Mouse (Mus musculus) heart, embryonic 11.5 days (tissue): ENCODE data around the gene Fut4. TPM values are rescaled to one million over a fixed set of nuclear protein-coding genes. Genes with fewer than 3 reads are reported as not detected.

Experiments used
- ATAC-seq: fragments of 200-750 bp; cut with Nextera tagmentation; replicated peaks from 2 replicates; pipeline ENCODE4 v1.8.0; 2017; ENCODE audit warnings: moderate library complexity; ENCODE audit not compliant: insufficient number of reproducible peaks, low FRiP score, low TSS enrichment
- H3K27ac ChIP-seq: fragments of 300-500 bp; sonication (generic); 2 replicates; pipeline ENCODE4 v1.5.1; 2014; ENCODE audit warnings: mild to moderate bottlenecking, low read depth, low read length
- H3K27me3 ChIP-seq: fragments of 300-500 bp; sonication (generic); 2 replicates; pipeline ENCODE4 v1.6.1; 2014; ENCODE audit warnings: mild to moderate bottlenecking, low read length, mixed read lengths; ENCODE audit not compliant: control insufficient read depth, insufficient read depth
- H3K36me3 ChIP-seq: fragments of 300-500 bp; sonication (generic); 2 replicates; pipeline ENCODE4 v1.6.1; 2014; ENCODE audit warnings: mild to moderate bottlenecking, low read length, moderate library complexity, mixed read lengths; ENCODE audit not compliant: control insufficient read depth, insufficient read depth
- H3K4me1 ChIP-seq: fragments of 300-500 bp; sonication (generic); 2 replicates; pipeline ENCODE4 v1.6.1; 2014; ENCODE audit warnings: low read length; ENCODE audit not compliant: control insufficient read depth, insufficient read depth
- H3K4me2 ChIP-seq: fragments of 300-500 bp; sonication (generic); 2 replicates; pipeline ENCODE4 v1.6.1; 2014; ENCODE audit warnings: mild to moderate bottlenecking, moderate library complexity
- H3K4me3 ChIP-seq: fragments of 300-500 bp; sonication (generic); 2 replicates; pipeline ENCODE4 v1.5.1; 2014; ENCODE audit warnings: low read depth, low read length
- H3K9ac ChIP-seq: fragments of 300-500 bp; sonication (generic); 2 replicates; pipeline ENCODE4 v1.6.1; 2014; ENCODE audit warnings: mild to moderate bottlenecking, low read depth, low read length, moderate library complexity
- H3K9me3 ChIP-seq: fragments of 300-500 bp; sonication (generic); replicated peaks from 2 replicates; pipeline ENCODE4 v1.6.1; 2016; ENCODE audit warnings: low read length; ENCODE audit not compliant: control insufficient read depth
- WGBS: fragments of 180-500 bp; shearing (Covaris S2); extraction: QIAGEN DNeasy Blood & Tissue Kit; methylation state at CpG from one replicate; pipeline ENCODE4 v1.1.7; 2014; ENCODE audit not compliant: insufficient replicate concordance; 5-methylcytosine and 5-hydroxymethylcytosine counted together
- polyA plus RNA-seq: library from polyadenylated mRNA; unstranded; fragments of >200 nt; fragmentation: Nextera tagmentation; extraction: Ambion mirVana; gene quantifications from 2 replicates; pipeline ENCODE4 v1.2.1, GENCODE M21; 2014

The Fut4 gene
- polyA plus RNA-seq, 1 experiment from 2014 or later: 1.4 TPM

DNA sequence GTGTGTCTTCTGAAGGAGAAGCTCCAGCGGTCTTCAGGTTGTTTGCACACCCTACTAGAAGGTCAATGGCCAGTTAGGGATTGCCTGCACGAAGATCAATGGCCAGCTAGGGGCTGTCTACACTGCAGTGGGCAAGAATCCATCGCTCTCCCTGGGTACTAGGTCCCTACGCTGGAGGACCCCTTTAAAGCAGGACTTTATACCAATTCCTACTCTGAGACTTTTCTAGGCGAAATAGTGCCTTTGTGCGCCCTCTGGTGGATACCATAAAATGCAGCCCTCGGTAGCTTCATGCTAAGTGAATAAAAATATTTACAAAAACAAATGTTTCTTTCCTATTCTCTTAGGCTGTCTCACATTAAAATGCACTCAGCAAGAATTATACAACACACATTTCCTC is 12.6 kb upstream of the Fut4 start:
- peaks cover 5% of the 10 kb centered on the region for H3K27me3 ChIP-seq

DNA sequence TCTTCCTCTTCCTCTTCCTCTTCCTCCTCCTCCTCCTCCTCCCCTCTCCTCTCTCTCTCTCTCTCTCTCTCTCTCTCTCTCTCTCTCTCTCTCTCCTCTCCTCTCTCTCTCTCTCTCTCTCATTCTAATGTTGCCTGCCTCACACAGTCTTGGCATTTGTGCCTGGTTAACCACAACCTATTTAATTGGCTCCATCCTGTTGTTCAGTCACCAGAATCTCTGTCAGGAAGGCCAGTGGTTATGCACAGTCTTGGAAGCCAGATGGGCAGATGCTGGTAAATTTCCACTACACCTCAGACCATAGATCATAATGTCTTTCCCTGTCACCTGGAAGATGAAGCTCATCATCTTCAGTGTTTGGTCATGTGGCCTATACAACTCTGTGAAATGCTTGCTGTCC is 7.1 kb upstream of the Fut4 start:
- Histone ChIP-seq H3K9ac (no peak overlapping the region), H3K27me3 (peaks cover 3% of the 10 kb centered on the region; the same call in 1 of the 2 replicates), H3K36me3 (no peaks in the 10 kb centered on the region), H3K27ac (no peak overlapping the region), H3K9me3 (no peaks in the 10 kb centered on the region), H3K4me1 (no peaks in the 10 kb centered on the region), H3K4me2 (no peak overlapping the region), H3K4me3 (no peak overlapping the region)
- no peak for ATAC-seq

More for the DNA sequence above, 12.6 kb upstream of the Fut4 start:
- Histone ChIP-seq H3K4me1 (no peaks in the 10 kb centered on the region), H3K9ac (no peak overlapping the region), H3K36me3 (no peaks in the 10 kb centered on the region), H3K9me3 (no peaks in the 10 kb centered on the region), H3K27ac (no peak overlapping the region), H3K4me3 (no peak overlapping the region), H3K4me2 (no peak overlapping the region)
- no peak for ATAC-seq
- 25% methylated on average over 7 of the region's 7 CpGs for WGBS

DNA sequence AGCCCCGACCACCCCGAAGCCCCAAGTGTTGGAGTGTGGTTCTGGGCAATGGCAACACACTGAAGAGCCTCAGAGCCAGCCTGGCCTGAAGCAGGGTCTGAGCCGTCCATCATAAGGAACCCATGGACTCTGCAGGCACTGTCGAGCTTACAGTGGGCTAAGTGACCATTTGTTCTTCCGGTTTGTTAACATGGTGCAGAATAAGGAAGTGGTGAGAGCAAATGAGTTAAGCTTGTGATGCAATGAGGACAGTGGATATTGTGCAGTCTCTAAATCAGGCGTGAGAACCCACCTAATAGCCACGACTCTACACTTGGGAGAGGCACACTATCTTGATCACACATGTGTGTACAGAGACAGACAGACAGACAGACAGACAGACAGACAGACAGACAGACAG is 6.4 kb upstream of the Fut4 start:
- Histone ChIP-seq H3K36me3 (no peaks in the 10 kb centered on the region), H3K4me3 (no peak overlapping the region), H3K4me2 (no peak overlapping the region), H3K27me3 (peaks cover 3% of the 10 kb centered on the region; the same call in 1 of the 2 replicates), H3K9me3 (no peaks in the 10 kb centered on the region), H3K27ac (no peak overlapping the region), H3K9ac (no peak overlapping the region), H3K4me1 (no peaks in the 10 kb centered on the region)
- no peak for ATAC-seq
- 58% methylated on average over 7 of the region's 7 CpGs for WGBS

DNA sequence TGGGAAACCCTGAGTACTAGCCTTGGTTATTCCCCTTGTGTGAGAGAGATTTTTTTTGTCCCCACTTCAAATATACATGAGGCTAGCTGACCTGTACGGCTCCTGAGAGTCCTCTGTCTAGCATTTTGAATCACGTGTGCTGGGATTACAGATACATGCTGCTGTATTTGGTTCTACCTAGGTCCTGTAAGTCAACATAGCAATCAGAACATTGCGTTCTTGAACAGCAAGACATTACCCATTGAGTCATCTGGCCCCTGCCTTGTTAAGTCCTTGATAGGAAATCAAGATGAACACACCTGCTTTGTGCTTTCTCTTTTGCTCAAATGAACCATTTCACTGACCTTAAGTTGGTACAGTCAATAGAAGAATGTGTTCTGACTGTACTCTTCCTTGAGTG is 2.3 kb upstream of the Fut4 start:
- Histone ChIP-seq H3K27me3 (peaks cover 12% of the 10 kb centered on the region), H3K4me1 (peaks cover 9% of the 10 kb centered on the region; the same call in 1 of the 2 replicates), H3K9me3 (no peaks in the 10 kb centered on the region), H3K4me3 (no peak overlapping the region), H3K9ac (no peak overlapping the region), H3K4me2 (no peak overlapping the region), H3K36me3 (no peaks in the 10 kb centered on the region), H3K27ac (no peak overlapping the region)
- ATAC-seq: no peak
- WGBS: 80% methylated on average over 3 of the region's 3 CpGs

DNA sequence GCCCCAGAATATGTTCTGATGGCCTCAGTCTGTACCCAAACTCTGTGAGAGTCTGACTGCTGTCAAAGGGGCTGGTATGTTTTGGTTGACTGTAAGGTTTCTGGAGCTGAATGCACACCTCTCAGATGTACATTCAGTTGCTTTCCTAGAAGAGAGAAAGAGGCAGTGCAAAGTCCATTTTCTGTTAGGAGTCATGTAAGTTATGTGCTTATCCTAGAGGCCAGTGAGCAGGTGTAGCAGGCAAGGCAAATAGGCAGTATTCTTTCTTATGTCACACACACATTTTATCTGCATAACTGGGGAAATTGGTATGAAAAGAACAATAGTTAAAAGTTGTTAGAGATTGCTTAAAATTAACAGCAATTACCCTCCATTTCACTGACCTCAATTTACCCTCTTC is 1.8 kb upstream of the Fut4 start:
- Histone ChIP-seq H3K4me3 (no peak overlapping the region), H3K36me3 (no peaks in the 10 kb centered on the region), H3K9ac (no peak overlapping the region), H3K4me1 (peaks cover 9% of the 10 kb centered on the region; the same call in 1 of the 2 replicates), H3K9me3 (no peaks in the 10 kb centered on the region), H3K27ac (no peak overlapping the region), H3K4me2 (no peak overlapping the region), H3K27me3 (peaks cover 12% of the 10 kb centered on the region)
- ATAC-seq: no peak

DNA sequence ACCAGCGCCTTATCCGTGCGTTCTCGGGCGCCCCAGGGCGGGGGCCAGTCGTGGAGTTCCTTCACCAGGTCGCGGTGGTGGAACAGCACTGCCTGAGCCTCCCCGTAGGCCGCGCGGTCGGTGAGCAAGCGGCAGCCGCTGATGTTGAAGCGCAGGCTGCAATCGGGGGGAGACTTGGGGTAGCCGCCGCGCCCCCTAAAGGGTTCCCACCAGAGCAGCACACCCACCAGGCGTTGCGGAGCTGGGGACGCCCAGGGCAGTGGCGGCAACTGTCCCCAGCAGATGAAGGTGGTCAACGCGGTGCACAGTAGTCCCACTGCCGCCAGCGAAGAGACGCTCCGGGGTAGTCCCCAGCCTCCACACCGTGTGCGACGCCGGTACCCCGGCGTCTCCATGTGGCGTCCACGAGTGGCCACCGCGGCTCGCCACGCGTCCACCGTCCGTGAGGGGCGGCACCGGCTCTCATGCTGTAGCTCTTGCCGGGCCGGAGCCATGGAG is 641 bp downstream of the Fut4 start:
- H3K36me3 ChIP-seq: no peaks in the 10 kb centered on the region
- peak overlapping the region; percentile 97 for H3K4me2 ChIP-seq
- peak overlapping the region; percentile 66 for H3K9ac ChIP-seq
- WGBS: under 1% methylated on average over 50 of the region's 50 CpGs
- ATAC-seq: peak; percentile 33
- H3K4me1 ChIP-seq: peaks cover 9% of the 10 kb centered on the region; the same call in 1 of the 2 replicates
- no peaks in the 10 kb centered on the region for H3K9me3 ChIP-seq
- H3K27ac ChIP-seq: no peak overlapping the region
- peak overlapping the region; percentile 56 for H3K4me3 ChIP-seq
- peaks cover 9% of the 10 kb centered on the region for H3K27me3 ChIP-seq

DNA sequence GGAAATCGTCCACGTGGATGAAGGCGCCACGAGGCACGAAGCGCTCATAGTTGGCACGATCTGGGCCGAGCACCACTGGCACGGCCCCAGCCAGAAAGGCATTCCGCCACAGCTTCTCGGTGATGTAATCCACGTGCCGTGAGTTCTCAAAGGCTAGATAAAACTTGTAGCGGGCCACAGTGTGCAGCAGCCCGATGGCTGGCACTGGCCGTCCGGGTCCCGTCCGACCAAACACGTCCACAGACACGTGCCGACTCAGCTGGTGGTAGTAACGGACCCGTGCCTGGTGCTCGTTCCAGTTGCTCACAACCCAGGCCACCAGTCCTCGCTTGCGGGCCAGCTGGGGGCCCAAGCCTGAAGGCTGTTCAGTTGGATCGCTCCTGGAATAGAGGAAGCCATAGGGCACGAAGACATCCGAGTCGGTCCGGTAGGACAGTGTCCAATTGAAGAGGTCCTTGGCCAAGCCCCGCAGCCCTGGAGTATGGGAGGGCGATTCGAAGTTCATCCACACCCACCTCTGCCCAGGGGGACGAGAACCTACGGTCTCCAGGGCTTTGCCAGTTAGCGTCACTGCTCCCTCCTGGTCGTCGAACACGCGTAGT is 1.2 kb downstream of the Fut4 start:
- no peaks in the 10 kb centered on the region for H3K36me3 ChIP-seq
- H3K9ac ChIP-seq: peak overlapping the region; percentile 66
- WGBS: 45% methylated on average over 42 of the region's 42 CpGs
- H3K27me3 ChIP-seq: peaks cover 9% of the 10 kb centered on the region
- H3K4me2 ChIP-seq: peak overlapping the region; percentile 97
- peak overlapping the region; percentile 56 for H3K4me3 ChIP-seq
- no peak overlapping the region for H3K27ac ChIP-seq
- H3K4me1 ChIP-seq: peaks cover 9% of the 10 kb centered on the region; the same call in 1 of the 2 replicates
- no peaks in the 10 kb centered on the region for H3K9me3 ChIP-seq
- no peak; the same call in 1 of the 2 replicates for ATAC-seq

DNA sequence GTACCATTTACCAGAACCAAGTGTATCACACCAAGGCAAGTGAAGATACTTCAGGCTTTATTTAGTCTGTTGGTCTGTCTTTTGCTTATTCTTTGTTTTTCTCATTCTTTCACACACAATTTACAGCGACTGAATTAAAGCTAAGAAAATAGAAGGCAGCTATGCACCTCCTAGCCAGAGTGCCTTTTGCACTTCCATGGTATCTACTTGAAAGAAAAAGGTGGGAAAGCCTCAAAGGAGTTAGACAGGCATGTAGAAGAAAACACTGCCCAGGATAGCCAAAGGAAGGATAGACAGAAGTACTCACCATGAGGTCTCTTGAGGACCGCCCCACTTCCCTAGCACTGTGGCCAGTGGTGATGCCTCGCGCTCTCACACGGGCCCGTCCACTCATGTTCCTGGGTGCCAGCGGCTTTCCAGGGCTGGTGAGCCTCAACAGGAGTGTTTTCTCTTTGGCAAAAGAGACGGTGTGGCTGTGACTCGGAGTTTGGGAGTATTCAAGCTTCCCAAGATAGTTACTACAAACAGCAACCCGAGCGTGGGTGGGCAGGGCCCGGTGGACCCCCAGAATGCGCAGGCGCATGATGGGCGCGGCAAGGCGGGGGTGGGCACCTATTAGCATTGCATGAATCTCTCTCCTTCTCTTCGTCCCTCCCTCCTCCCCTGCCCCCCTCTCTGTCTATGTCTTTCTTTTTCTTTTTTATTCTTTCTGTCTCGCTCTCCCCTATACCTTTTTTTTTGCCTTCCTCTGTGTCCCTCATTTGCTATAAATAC is 11.9 kb downstream of the Fut4 start, which contains the start of gene Piwil4:
Piwil4 (minus strand) TSS at position 583 of the 774 bp plus-strand sequence.
- ATAC-seq: no peak
- Histone ChIP-seq H3K4me1 (no peaks in the 10 kb centered on the region), H3K9ac (no peak within 1 kb of the TSS), H3K4me2 (no peak within 1 kb of the TSS), H3K27ac (no peak within 1 kb of the TSS), H3K27me3 (no peaks in the 10 kb centered on the region; the same call in none of the 2 replicates), H3K36me3 (no peaks in the 10 kb centered on the region), H3K4me3 (no peak within 1 kb of the TSS), H3K9me3 (no peaks in the 10 kb centered on the region)
- 76% methylated on average over 19 of the region's 19 CpGs for WGBS
